Mouse (Mus musculus) forebrain, embryonic 15.5 days (tissue): ENCODE results near the gene Ccm2l. TPM values are rescaled to one million over a fixed set of nuclear protein-coding genes. Genes with fewer than 3 reads are reported as not detected.

Source experiments
- ATAC-seq: fragments of 200-750 bp; cut with Nextera tagmentation; replicated peaks from 2 replicates; pipeline ENCODE4 v1.8.0; 2017; ENCODE audit warnings: mild to moderate bottlenecking, moderate TSS enrichment, moderate library complexity
- H3K27ac ChIP-seq: fragments of 300-500 bp; sonication (generic); replicated peaks from 2 replicates; pipeline ENCODE4 v1.5.1; 2015; ENCODE audit warnings: mild to moderate bottlenecking, inconsistent platforms
- H3K27me3 ChIP-seq: fragments of 300-500 bp; sonication (generic); 2 replicates; pipeline ENCODE4 v1.6.1; 2015; ENCODE audit warnings: inconsistent platforms
- H3K36me3 ChIP-seq: fragments of 300-500 bp; sonication (generic); 2 replicates; pipeline ENCODE4 v1.6.1; 2015; ENCODE audit warnings: mild to moderate bottlenecking, inconsistent platforms
- H3K4me1 ChIP-seq: fragments of 300-500 bp; sonication (generic); 2 replicates; pipeline ENCODE4 v1.6.1; 2015; ENCODE audit warnings: inconsistent platforms
- H3K4me2 ChIP-seq: fragments of 300-500 bp; sonication (generic); replicated peaks from 2 replicates; pipeline ENCODE4 v1.6.1; 2015; ENCODE audit warnings: mild to moderate bottlenecking, inconsistent platforms
- H3K4me3 ChIP-seq: fragments of 300-500 bp; sonication (generic); 2 replicates; pipeline ENCODE4 v1.5.1; 2015; ENCODE audit warnings: mild to moderate bottlenecking, inconsistent platforms
- H3K9ac ChIP-seq: fragments of 300-500 bp; sonication (generic); replicated peaks from 2 replicates; pipeline ENCODE4 v1.6.1; 2015; ENCODE audit warnings: mild to moderate bottlenecking, inconsistent platforms
- H3K9me3 ChIP-seq: fragments of 300-500 bp; sonication (generic); 2 replicates; pipeline ENCODE4 v1.6.1; 2016; ENCODE audit warnings: inconsistent platforms
- WGBS: fragments of 180-500 bp; shearing (Covaris S2); methylation state at CpG from one replicate; pipeline ENCODE4 v1.1.7; 2015; ENCODE audit warnings: mixed read lengths; 5-methylcytosine and 5-hydroxymethylcytosine counted together
- polyA plus RNA-seq: library from polyadenylated mRNA; unstranded; fragments of >200 nt; fragmentation: Nextera tagmentation; extraction: Ambion mirVana; gene quantifications from 2 replicates; pipeline ENCODE4 v1.2.1, GENCODE M21; 2015

Gene Ccm2l
- polyA plus RNA-seq, 1 experiment from 2014 or later = 1.1 TPM

DNA sequence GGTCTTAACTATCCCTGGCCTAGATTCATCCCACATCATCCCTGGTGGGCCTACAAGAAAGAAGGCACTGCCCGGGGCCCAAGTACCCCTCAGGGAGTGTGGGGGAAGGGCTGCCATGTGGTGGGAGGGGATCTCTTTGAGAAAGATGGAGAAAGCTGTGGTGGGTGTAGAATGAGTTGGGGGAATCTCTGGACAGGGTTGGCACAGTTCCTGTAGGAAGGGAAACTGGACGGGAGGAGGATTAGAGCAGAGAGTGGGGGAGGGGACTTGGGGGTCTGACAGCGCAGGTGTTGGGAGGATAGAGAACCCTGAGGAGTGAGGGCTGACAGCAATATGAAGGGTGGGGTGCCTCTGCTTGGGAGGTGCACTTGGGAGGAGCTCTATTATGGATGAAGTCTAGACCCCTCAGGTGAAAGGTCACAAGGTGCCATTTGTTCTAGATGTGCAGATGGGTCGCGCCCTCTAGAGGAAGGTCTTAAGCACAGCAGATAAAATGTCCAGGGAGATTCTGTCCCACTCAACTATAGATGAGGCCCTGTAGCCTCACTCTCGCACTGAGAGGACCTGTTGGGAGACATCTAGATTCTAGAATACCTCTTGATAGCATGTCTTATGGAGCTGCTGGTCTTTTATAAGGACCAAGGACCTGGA is 10.4 kb upstream of the Ccm2l start:
- no peaks in the 10 kb centered on the region for H3K9me3 ChIP-seq
- no peak for ATAC-seq
- WGBS = 60% methylated on average over 6 of the region's 6 CpGs
- H3K4me1 ChIP-seq = peaks cover 4% of the 10 kb centered on the region; the same call in 1 of the 2 replicates
- H3K27ac ChIP-seq = no peak overlapping the region
- H3K4me2 ChIP-seq = no peak overlapping the region
- H3K9ac ChIP-seq = no peak overlapping the region
- peaks cover 6% of the 10 kb centered on the region; the same call in 1 of the 2 replicates for H3K36me3 ChIP-seq
- peaks cover 15% of the 10 kb centered on the region; the same call in 1 of the 2 replicates for H3K27me3 ChIP-seq
- no peak overlapping the region for H3K4me3 ChIP-seq

DNA sequence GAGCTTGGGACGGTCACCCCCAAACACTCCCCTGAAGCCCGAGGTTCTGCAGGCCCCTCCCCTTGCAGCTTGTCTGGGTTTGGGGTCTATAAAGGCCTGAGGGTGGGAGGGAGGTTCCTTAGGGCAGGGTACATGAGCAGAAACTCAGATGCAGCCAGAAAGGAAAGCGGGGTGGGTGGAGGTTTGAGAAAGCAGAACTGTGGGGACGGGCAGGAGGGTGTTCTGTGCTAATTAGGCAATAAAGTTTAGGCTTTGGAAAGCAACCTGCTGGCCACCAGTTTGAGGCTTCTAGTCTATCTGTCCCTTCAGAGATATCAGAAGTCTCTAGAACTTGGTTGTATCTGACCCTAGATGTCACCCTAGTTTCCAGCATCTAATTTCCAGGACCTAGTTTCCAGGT is 7.4 kb upstream of the Ccm2l start:
- peaks cover 6% of the 10 kb centered on the region; the same call in 1 of the 2 replicates for H3K36me3 ChIP-seq
- H3K27me3 ChIP-seq = 0 out of 2 replicates have a peak, but pooled peaks cover under 1% of the 10 kb centered on the region
- H3K9me3 ChIP-seq = no peaks in the 10 kb centered on the region
- H3K27ac ChIP-seq = no peak overlapping the region
- H3K4me3 ChIP-seq = no peak overlapping the region
- 72% methylated on average over 4 of the region's 4 CpGs for WGBS
- H3K4me1 ChIP-seq = no peaks in the 10 kb centered on the region; the same call in 1 of the 2 replicates
- no peak overlapping the region for H3K9ac ChIP-seq
- no peak overlapping the region for H3K4me2 ChIP-seq
- no peak for ATAC-seq

- Histone ChIP-seq H3K9me3 (no peaks in the 10 kb centered on the region), H3K27me3 (no peaks in the 10 kb centered on the region), H3K36me3 (no peaks in the 10 kb centered on the region; the same call in 1 of the 2 replicates), H3K27ac (no peak overlapping the region), H3K4me1 (peaks cover 9% of the 10 kb centered on the region), H3K4me3 (no peak overlapping the region), H3K9ac (no peak overlapping the region), H3K4me2 (no peak overlapping the region)
- 88% methylated on average over 7 of the region's 7 CpGs for WGBS
- no peak for ATAC-seq
Measured at GRCm38 (mm10) chr2:153060216-153060615, 5.5 kb upstream of the Ccm2l start.

DNA sequence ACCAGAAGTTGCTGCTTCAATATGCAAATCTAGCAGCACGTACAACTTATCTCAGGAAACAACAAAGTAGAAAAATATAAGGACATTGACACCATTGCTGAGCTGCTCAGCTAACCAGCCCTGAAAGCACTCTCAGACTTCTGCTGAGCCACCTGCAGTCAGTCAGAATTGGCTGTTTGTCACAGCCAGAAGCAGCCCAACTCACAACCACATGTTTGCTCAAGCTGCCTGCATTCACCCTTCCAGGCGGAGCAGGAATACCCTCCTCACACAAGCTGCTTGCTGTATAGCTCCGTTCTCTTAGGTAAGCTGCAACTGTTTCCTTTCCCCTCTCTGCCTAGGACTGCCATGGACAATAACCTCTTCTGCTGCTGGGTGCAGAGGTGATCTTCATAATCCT is 2.4 kb upstream of the Ccm2l start:
- Histone ChIP-seq H3K9me3 (no peaks in the 10 kb centered on the region), H3K36me3 (no peaks in the 10 kb centered on the region; the same call in 1 of the 2 replicates), H3K4me1 (peaks cover 17% of the 10 kb centered on the region), H3K9ac (no peak overlapping the region), H3K4me3 (no peak overlapping the region), H3K27ac (peak overlapping the region; percentile 57), H3K27me3 (peaks cover 9% of the 10 kb centered on the region), H3K4me2 (no peak overlapping the region)
- WGBS = 43% methylated on average over 3 of the region's 3 CpGs
- 0 out of 2 replicates have a peak, but pooled peaks have one; percentile 29 for ATAC-seq

DNA sequence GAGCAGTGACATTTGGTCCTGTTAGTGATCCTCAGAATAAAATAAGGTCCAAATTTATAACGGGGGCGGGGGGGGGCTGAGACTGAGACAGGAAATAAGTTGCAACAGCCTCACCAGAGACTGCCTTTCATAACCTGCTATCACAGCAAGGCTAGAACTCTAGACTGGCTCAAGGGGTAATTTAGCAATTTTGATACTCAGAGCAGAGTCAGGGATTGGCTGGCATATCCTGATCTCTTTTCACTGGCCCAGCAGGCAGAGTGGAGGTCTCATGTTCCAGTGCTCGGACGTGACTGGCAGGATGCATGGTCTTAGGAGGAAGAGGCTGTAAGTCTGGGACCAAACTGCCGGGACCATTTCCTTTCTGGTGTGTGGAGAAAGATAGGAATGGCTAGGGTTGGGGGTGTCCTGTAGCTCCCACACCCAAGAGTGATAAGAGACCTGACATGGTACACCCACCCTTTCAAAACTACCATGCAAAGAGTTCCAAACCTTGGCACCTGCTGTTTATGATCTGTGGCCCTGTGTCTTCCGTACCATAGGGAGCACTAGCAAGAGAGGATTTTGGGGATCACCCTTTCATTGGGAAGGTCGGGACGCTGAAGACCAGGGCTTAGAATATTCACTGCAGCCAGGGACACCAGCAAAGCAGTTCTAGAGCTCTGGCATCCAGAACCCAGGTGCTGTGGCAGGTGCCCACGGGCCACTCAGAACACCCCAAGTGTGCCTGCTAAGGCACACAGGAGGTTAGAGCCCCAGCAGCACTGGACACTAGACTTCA is 1.4 kb upstream of the Ccm2l start:
- H3K4me3 ChIP-seq = no peak overlapping the region
- ATAC-seq = no peak
- peaks cover 22% of the 10 kb centered on the region for H3K4me1 ChIP-seq
- no peaks in the 10 kb centered on the region for H3K9me3 ChIP-seq
- no peak overlapping the region for H3K4me2 ChIP-seq
- 0 out of 2 replicates have a peak overlapping the region, but pooled peaks have one; percentile 57 for H3K27ac ChIP-seq
- WGBS = 77% methylated on average over 9 of the region's 9 CpGs
- H3K36me3 ChIP-seq = no peaks in the 10 kb centered on the region; the same call in 1 of the 2 replicates
- no peak overlapping the region for H3K9ac ChIP-seq
- peaks cover 12% of the 10 kb centered on the region for H3K27me3 ChIP-seq

- 48% methylated on average over 6 of the region's 6 CpGs for WGBS
- no peak overlapping the region for H3K4me3 ChIP-seq
- H3K4me2 ChIP-seq = no peak overlapping the region
- no peaks in the 10 kb centered on the region for H3K9me3 ChIP-seq
- H3K4me1 ChIP-seq = peaks cover 33% of the 10 kb centered on the region
- no peaks in the 10 kb centered on the region for H3K36me3 ChIP-seq
- no peak overlapping the region for H3K9ac ChIP-seq
- ATAC-seq = no peak
- H3K27me3 ChIP-seq = peaks cover 36% of the 10 kb centered on the region
- H3K27ac ChIP-seq = no peak overlapping the region
Measured at GRCm38 (mm10) chr2:153066991-153067390, 1.2 kb downstream of the Ccm2l start.

- Histone ChIP-seq H3K9ac (no peak overlapping the region), H3K27me3 (peaks cover 49% of the 10 kb centered on the region), H3K36me3 (no peaks in the 10 kb centered on the region), H3K27ac (no peak overlapping the region), H3K4me1 (peaks cover 25% of the 10 kb centered on the region), H3K9me3 (no peaks in the 10 kb centered on the region), H3K4me2 (no peak overlapping the region; the same call in 1 of the 2 replicates), H3K4me3 (no peak overlapping the region; the same call in 1 of the 2 replicates)
- ATAC-seq = no peak
- WGBS = 7% methylated on average over 23 of the region's 23 CpGs
Measured at GRCm38 (mm10) chr2:153070762-153071490, 5.2 kb downstream of the Ccm2l start.

GRCm38 (mm10) chr2:153071491-153072184 is 5.9 kb downstream of the Ccm2l start:
- H3K9ac ChIP-seq = peak overlapping the region; percentile 29
- H3K4me2 ChIP-seq = peak overlapping the region; percentile 50
- ATAC-seq = peak; percentile 51
- no peaks in the 10 kb centered on the region for H3K36me3 ChIP-seq
- no peak overlapping the region for H3K27ac ChIP-seq
- no peaks in the 10 kb centered on the region for H3K9me3 ChIP-seq
- peaks cover 25% of the 10 kb centered on the region for H3K4me1 ChIP-seq
- peaks cover 47% of the 10 kb centered on the region for H3K27me3 ChIP-seq
- H3K4me3 ChIP-seq = peak overlapping the region; percentile 33
- WGBS = 4% methylated on average over 59 of the region's 67 CpGs

- Histone ChIP-seq H3K9me3 (no peaks in the 10 kb centered on the region), H3K4me3 (no peak overlapping the region), H3K4me2 (no peak overlapping the region), H3K36me3 (no peaks in the 10 kb centered on the region), H3K9ac (no peak overlapping the region), H3K27ac (no peak overlapping the region), H3K4me1 (peaks cover 12% of the 10 kb centered on the region), H3K27me3 (peaks cover 35% of the 10 kb centered on the region)
- 89% methylated on average over 10 of the region's 10 CpGs for WGBS
- no peak for ATAC-seq
Measured at GRCm38 (mm10) chr2:153074651-153075050, 8.9 kb downstream of the Ccm2l start.

DNA sequence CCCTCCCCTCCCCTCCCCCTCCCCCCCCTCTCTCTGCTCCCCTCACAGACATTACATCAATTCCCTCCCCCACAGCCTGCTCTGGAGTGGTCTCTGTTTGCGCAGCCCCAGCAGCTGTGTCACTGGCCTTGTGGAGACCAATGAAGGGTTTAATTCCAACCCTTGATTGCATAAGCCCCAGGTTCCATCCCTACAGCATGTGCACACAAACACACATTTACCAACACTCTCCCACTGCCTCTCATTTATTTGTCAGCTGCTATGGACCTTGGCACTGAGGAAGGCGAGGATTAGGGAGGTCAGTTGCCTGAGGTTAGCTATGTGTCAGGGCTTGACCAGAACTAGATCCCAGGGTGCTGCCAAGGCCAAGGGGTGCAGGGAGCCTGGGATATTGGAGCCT is 10.2 kb downstream of the Ccm2l start:
- 79% methylated on average over 2 of the region's 2 CpGs for WGBS
- no peak overlapping the region for H3K4me2 ChIP-seq
- H3K36me3 ChIP-seq = no peaks in the 10 kb centered on the region
- H3K4me3 ChIP-seq = no peak overlapping the region
- no peaks in the 10 kb centered on the region for H3K9me3 ChIP-seq
- peaks cover 9% of the 10 kb centered on the region for H3K4me1 ChIP-seq
- ATAC-seq = no peak
- no peak overlapping the region for H3K9ac ChIP-seq
- H3K27ac ChIP-seq = no peak overlapping the region
- H3K27me3 ChIP-seq = peaks cover 22% of the 10 kb centered on the region

DNA sequence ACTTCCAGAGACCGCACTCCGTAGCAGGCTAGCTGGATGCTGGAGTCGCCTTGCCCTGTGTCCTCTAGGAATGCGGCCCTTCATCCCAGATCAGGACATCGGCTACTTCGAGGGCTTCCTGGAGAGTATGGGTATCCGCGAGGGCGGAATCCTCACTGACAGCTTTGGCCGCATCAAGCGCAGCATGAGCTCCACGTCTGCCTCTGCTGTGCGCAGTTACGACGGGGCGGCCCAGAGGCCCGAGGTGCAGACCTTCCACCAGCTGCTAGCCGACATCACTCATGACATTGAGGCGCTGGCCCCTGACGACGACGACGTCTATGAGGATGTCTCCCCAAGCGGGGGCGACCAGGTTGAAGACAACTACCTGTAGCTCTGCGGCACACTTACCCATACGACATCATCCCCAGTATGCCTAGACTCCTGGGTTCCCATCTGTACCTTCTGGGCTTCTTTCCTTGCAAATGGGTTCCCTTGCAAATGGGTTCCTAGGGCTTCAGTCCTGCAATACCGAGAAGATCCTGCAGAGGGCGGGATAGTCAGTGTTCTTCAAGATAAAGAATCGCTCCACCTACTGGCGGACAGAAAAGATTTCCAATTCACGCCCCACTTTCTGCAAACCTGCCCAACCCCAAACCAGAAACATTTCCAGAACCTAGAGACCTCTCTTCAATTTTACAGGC is 15.2 kb downstream of the Ccm2l start:
- Histone ChIP-seq H3K36me3 (no peaks in the 10 kb centered on the region), H3K4me2 (no peak overlapping the region), H3K4me3 (no peak overlapping the region), H3K27ac (no peak overlapping the region), H3K27me3 (no peaks in the 10 kb centered on the region), H3K9me3 (no peaks in the 10 kb centered on the region), H3K9ac (no peak overlapping the region), H3K4me1 (no peaks in the 10 kb centered on the region)
- 37% methylated on average over 32 of the region's 32 CpGs for WGBS
- no peak for ATAC-seq
